Mouse (Mus musculus) layer of hippocampus, postnatal 36 days (tissue): ENCODE measurements around the gene Kat6b. TPM values are rescaled to one million over a fixed set of nuclear protein-coding genes. Genes with fewer than 3 reads are reported as not detected.
"Not testable (repeated sequence)": the region's sequence is repeated elsewhere in the genome, so short reads cannot be mapped to it uniquely, and the experiment has no call there.

Experiments used
- DNase-seq, 2 experiments: peaks; one replicate each; pipeline ENCODE4 v3.0.0; 2022
- total RNA-seq, 2 experiments: library from RNA; stranded (reverse); gene quantifications; 2 replicates each; pipeline ENCODE4 v1.2.3; 2021

Gene Kat6b
- total RNA-seq: 10 to 100 TPM; 92.1 to 93.1 TPM

GRCm38 (mm10) chr14:21481231-21481630 is at the start of gene Kat6b:
TSS of gene Kat6b (plus strand) at chr14:21481434.
- no peak for DNase-seq

- no peak for DNase-seq
These were observed 47.8 kb upstream of the Kat6b start for GRCm38 (mm10) chr14:21433415-21433814.

- DNase-seq: no peak
These were observed 47.2 kb upstream of the Kat6b start for GRCm38 (mm10) chr14:21433995-21434394.

GRCm38 (mm10) chr14:21434686-21435085 is 46.5 kb upstream of the Kat6b start:
- no peak for DNase-seq

GRCm38 (mm10) chr14:21439785-21440184 is 41.4 kb upstream of the Kat6b start:
- no peak for DNase-seq

GRCm38 (mm10) chr14:21440526-21440925 is 40.7 kb upstream of the Kat6b start:
- DNase-seq: no peak

GRCm38 (mm10) chr14:21441772-21442533 is 39.3 kb upstream of the Kat6b start:
- DNase-seq: no peak

GRCm38 (mm10) chr14:21452581-21452980 is 28.7 kb upstream of the Kat6b start:
- no peak for DNase-seq

- no peak for DNase-seq
These were observed 27.3 kb upstream of the Kat6b start for GRCm38 (mm10) chr14:21453896-21454295.

GRCm38 (mm10) chr14:21455654-21456350 is 25.4 kb upstream of the Kat6b start:
- DNase-seq: no peak

- no peak for DNase-seq
These were observed 24.7 kb upstream of the Kat6b start for GRCm38 (mm10) chr14:21456526-21456925.

- DNase-seq: no peak
These were observed 23.4 kb upstream of the Kat6b start for GRCm38 (mm10) chr14:21457876-21458275.

- DNase-seq: no peak
These were observed 22.5 kb upstream of the Kat6b start for GRCm38 (mm10) chr14:21458696-21459095.

GRCm38 (mm10) chr14:21459163-21459562 is 22.1 kb upstream of the Kat6b start:
- no peak for DNase-seq

- no peak for DNase-seq
These were observed 18.8 kb upstream of the Kat6b start for GRCm38 (mm10) chr14:21462398-21462797.

- no peak for DNase-seq
These were observed 18.0 kb upstream of the Kat6b start for GRCm38 (mm10) chr14:21463117-21463712.

GRCm38 (mm10) chr14:21470386-21470785 is 10.8 kb upstream of the Kat6b start:
- DNase-seq: no peak

- DNase-seq: no peak
These were observed 9.3 kb upstream of the Kat6b start for GRCm38 (mm10) chr14:21471975-21472374.

- not testable (repeated sequence) for DNase-seq
These were observed 6.6 kb upstream of the Kat6b start for GRCm38 (mm10) chr14:21474593-21475132.

- no peak for DNase-seq
These were observed 4.1 kb upstream of the Kat6b start for GRCm38 (mm10) chr14:21477181-21477580.

- no peak for DNase-seq
These were observed 1.7 kb upstream of the Kat6b start for GRCm38 (mm10) chr14:21479566-21479965.

- no peak for DNase-seq
These were observed 1.0 kb upstream of the Kat6b start for GRCm38 (mm10) chr14:21480191-21480590.

GRCm38 (mm10) chr14:21484199-21484598 is 3.0 kb downstream of the Kat6b start:
- DNase-seq: no peak
